8 mouse cellular contexts compared by ENCODE assay signal in the genomic region with DNA sequence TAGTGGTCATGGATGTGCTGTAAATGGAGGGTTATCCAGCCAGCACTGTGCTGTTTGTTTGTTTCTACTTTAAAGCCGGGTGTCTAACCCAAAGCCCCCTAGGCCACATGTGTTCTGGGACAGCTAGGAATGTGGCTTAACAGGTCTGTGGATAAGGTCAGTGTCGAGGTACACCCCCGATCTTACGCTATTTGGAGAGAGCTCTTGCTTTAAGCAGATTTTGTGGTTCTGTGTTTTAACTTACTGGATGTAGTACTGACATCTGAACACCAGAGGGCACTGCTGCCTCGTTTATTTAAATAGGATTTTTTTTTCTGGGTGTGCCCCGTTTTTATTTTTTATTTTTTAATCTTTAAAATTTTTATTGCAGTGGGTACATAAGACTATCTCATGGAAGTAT. TPM values are rescaled to one million over a fixed set of nuclear protein-coding genes. Genes with fewer than 3 reads are reported as not detected.
DNase-seq lines count a peak whose midpoint lies in the region; ATAC-seq lines count a peak whose summit lies in the region.

No protein-coding gene starts in this region.

- H3K4me3 ChIP-seq in heart, embryonic 13.5 days = no peak overlapping the region
- H3K4me3 ChIP-seq in heart, embryonic 12.5 days = no peak overlapping the region

- H3K27ac ChIP-seq in heart, embryonic 13.5 days (replicated peaks) = no peak overlapping the region
- no peak overlapping the region for H3K27ac ChIP-seq in heart, embryonic 12.5 days (ENCODE audit: poor library complexity, severe bottlenecking)

- WGBS in heart, embryonic 13.5 days = 23% methylated on average over 6 of the region's 6 CpGs
- WGBS in heart, embryonic 12.5 days = 19% methylated on average over 6 of the region's 6 CpGs

- H3K4me1 ChIP-seq in heart, embryonic 13.5 days = no peaks in the 10 kb centered on the region
- no peaks in the 10 kb centered on the region for H3K4me1 ChIP-seq in heart, embryonic 12.5 days (replicated peaks)

- intact Hi-C loops in left cerebral cortex, postnatal 10 days (cut with DNase I) = no loop called here

- H3K9ac ChIP-seq in heart, embryonic 13.5 days = no peak overlapping the region
- no peak overlapping the region for H3K9ac ChIP-seq in heart, embryonic 12.5 days

- peaks cover 4% of the 10 kb centered on the region; the same call in 1 of the 2 replicates for H3K27me3 ChIP-seq in heart, embryonic 13.5 days (replicated peaks)
- H3K27me3 ChIP-seq in heart, embryonic 12.5 days (replicated peaks) = no peaks in the 10 kb centered on the region

- no peak for ATAC-seq in heart, embryonic 13.5 days (ENCODE audit: extremely low read depth, insufficient number of reproducible peaks, low FRiP score, low TSS enrichment)
- ATAC-seq in heart, embryonic 12.5 days (ENCODE audit: insufficient number of reproducible peaks, low FRiP score) = no peak

- no peaks in the 10 kb centered on the region for H3K9me3 ChIP-seq in heart, embryonic 13.5 days
- no peaks in the 10 kb centered on the region for H3K9me3 ChIP-seq in heart, embryonic 12.5 days (replicated peaks)

- peak; percentile 53 for DNase-seq in testis, postnatal 10 days (ENCODE audit: low spot score)
- no peak for DNase-seq in testis, postnatal 14 days (ENCODE audit: low spot score)
- peak; percentile 56 for DNase-seq in c-Kit-positive CD71-positive TER-119-negative erythroid progenitor cells, embryonic 14.5 days (ENCODE audit: low read depth)
- peak; percentile 78 for DNase-seq in lung, postnatal 36 days
- DNase-seq in Muller cell, postnatal 12 days (ENCODE audit: inconsistent ontology term) = no peak
- no peak for DNase-seq in left cerebral cortex, postnatal 10 days (ENCODE audit: extremely low spot score in 1 of 2, low spot score in 2 of 2)

- no peaks in the 10 kb centered on the region for H3K36me3 ChIP-seq in heart, embryonic 13.5 days
- no peaks in the 10 kb centered on the region for H3K36me3 ChIP-seq in heart, embryonic 12.5 days

- H3K4me2 ChIP-seq in heart, embryonic 13.5 days = peak overlapping the region; percentile 29
- no peak overlapping the region for H3K4me2 ChIP-seq in heart, embryonic 12.5 days

RNA-seq across cellular contexts. Expression of a gene that starts 21.2 kb away (rescaled TPM):
- polyA plus RNA-seq in heart, embryonic 13.5 days (2015; fragmentation: Nextera tagmentation; extraction: Ambion mirVana) = 4.0 and 5.0 TPM in 2 replicates
- polyA plus RNA-seq in heart, embryonic 12.5 days (2016; fragmentation: Nextera tagmentation; extraction: Ambion mirVana) = 7.3 and 8.2 TPM in 2 replicates
- total RNA-seq in left cerebral cortex, postnatal 10 days (2021) = 1 to 10 TPM; 7.5 to 7.9 TPM

RNA-seq across cellular contexts. Expression of a gene that starts 29.4 kb away (rescaled TPM):
- 0.15 and 0.37 TPM in 2 replicates for polyA plus RNA-seq in heart, embryonic 13.5 days (2015; fragmentation: Nextera tagmentation; extraction: Ambion mirVana)
- polyA plus RNA-seq in heart, embryonic 12.5 days (2016; fragmentation: Nextera tagmentation; extraction: Ambion mirVana) = 0.06 and 0.14 TPM in 2 replicates
- total RNA-seq in left cerebral cortex, postnatal 10 days (2021) = under 1 TPM; 0.14 to 0.24 TPM

Comparison
In these comparisons a context has a peak if more than half of its experiments do, and no peak if none do; other contexts are left out.
1. DNase-seq: peak in testis, postnatal 10 days (single experiment), c-Kit-positive CD71-positive TER-119-negative erythroid progenitor cells, embryonic 14.5 days (single experiment) and lung, postnatal 36 days (single experiment); none in testis, postnatal 14 days (single experiment), Muller cell, postnatal 12 days (single experiment) and left cerebral cortex, postnatal 10 days (0 of 2).